Mouse (Mus musculus) liver (tissue): ENCODE data around the gene Naaladl2.

Experiments used
- DNase-seq: peaks from one replicate; pipeline ENCODE4 v3.0.0-alpha.2; 2020; ENCODE audit warnings: mixed read lengths

Gene Naaladl2

DNA sequence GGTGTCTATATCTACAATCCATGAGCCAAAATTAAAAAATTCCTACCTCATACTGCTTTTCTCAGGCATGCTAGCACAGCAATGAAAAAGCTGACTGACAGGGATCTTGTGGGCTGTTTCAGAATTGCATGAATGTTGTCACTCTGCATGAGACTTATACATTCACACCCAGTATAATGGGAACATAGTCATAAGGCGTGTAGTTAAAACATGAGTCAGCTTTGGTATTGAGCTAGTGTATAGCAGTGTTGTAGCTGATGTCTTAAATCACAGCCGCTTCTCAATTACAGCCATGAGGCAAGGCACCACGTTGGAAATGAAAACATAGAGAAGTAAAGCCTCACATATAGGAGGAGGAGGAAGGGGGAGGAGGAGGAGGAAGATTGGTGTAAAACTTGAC is 473.6 kb downstream of the Naaladl2 start:
- DNase-seq = no peak

- DNase-seq = no peak
These were observed 475.8 kb downstream of the Naaladl2 start for GRCm38 (mm10) chr3:24668052-24668916.

DNA sequence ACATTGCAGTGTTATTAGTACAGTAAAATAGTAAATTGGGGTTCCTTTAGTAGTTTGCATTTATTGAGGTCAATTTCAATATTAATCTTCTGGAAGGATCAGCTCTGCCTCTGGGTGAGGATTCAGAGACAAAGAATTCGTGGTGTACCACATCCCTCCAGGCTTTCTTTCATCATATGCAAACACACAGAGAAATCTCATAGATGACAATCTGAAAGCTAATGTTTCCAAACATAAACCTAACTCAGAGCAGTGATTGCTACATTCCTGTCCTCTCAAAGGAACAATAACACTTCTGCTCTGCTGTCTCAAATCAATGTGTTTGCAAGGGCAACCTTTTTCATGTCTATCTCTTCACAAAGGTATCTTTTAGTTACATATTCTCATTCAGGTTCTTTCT is 478.7 kb downstream of the Naaladl2 start:
- DNase-seq = no peak

- DNase-seq = no peak
These were observed 480.3 kb downstream of the Naaladl2 start for GRCm38 (mm10) chr3:24663749-24664148.

DNA sequence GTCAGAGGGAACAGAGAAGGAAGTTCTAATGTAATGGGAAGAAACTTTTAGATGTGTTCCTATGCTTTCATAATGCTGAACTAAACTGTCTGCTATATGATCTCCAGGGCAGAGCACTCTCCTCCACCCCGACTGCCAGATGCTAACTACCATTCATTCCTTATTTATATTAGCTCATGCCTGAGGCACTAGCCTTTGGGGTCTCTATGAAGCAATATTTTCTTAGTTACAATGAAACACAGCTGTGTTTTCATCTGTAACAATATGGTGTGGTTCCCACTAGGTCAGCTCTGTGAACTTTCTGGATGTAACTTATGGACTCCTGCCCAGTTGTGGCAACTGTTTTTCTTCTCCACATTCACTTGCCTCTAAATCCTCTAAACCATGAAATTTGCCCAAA is 514.0 kb downstream of the Naaladl2 start:
- DNase-seq = no peak

- no peak for DNase-seq
These were observed 538.6 kb downstream of the Naaladl2 start for GRCm38 (mm10) chr3:24605485-24605884.

GRCm38 (mm10) chr3:24604791-24605320 is 539.2 kb downstream of the Naaladl2 start:
- no peak for DNase-seq

- no peak for DNase-seq
These were observed 548.6 kb downstream of the Naaladl2 start for GRCm38 (mm10) chr3:24595447-24595846.

DNA sequence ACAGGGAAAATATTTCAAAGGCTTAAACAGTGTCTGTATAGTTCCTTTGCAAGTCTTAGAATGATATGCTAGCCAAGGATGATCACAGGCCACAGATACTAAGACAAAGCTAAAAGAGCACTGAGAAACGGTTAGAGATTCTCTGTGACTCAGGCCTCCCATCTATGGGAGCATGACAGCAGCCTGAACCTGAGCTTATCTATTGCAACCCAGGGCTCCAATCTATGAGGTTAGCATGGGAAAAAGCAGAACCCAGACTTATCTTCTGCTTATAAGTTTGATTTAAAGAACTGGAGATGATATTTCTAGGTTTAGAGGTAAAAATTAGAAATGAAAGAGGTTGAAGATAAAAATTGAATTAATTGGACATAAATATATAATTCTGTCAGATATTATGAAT is 587.4 kb downstream of the Naaladl2 start:
- DNase-seq = no peak

GRCm38 (mm10) chr3:24553701-24554100 is 590.4 kb downstream of the Naaladl2 start:
- DNase-seq = no peak

DNA sequence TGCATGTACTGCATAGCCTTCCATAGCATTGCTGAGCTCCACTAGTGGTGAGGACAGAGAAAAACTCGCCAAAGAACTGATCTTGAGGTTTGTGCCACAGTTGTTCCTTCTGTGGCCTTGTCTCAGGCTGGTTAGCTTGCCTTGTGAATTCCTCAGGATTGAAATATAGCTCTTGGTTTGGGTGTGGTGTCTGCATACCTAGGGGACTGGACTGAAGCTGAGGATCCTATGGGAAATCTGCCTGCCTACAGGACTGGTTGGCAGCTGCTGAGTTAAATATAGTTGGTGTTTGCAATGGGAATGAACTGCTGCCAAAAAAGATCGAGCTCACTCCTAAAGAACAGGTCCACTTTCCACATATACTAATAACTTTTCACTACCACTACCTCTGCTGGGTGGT is 591.4 kb downstream of the Naaladl2 start:
- DNase-seq = no peak

DNA sequence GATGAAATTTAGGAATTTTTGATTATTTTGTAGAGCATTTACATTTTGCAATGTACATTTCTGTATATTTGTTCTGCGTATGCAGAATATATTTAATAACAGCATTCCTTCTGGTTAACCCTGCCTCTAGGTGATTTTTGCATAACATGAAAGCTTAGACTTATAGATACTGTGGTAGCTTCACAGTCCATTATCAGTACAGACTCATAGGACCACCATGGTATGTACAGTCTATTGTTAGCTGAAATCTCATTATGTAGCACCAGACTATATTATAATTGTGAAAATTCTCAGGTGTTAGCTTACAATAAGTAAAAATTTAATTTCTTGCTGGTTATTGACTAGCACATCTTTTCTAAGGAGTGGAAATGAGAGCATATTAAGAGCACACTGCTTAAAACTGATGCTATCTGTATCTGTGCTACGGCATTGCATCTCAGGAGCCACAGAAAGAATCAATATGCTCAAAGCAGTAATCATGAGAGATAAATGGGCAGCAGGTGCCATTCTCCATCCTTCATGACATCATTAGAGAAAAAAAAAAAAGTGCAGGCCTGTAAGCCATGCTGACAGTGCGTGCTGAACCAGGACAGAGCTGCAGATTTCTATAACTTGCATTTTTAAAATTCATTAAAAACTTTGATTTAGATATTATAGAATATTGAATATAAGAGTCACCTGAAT is 610.1 kb downstream of the Naaladl2 start:
- DNase-seq = no peak

- no peak for DNase-seq
These were observed 629.1 kb downstream of the Naaladl2 start for GRCm38 (mm10) chr3:24514918-24515317.

DNA sequence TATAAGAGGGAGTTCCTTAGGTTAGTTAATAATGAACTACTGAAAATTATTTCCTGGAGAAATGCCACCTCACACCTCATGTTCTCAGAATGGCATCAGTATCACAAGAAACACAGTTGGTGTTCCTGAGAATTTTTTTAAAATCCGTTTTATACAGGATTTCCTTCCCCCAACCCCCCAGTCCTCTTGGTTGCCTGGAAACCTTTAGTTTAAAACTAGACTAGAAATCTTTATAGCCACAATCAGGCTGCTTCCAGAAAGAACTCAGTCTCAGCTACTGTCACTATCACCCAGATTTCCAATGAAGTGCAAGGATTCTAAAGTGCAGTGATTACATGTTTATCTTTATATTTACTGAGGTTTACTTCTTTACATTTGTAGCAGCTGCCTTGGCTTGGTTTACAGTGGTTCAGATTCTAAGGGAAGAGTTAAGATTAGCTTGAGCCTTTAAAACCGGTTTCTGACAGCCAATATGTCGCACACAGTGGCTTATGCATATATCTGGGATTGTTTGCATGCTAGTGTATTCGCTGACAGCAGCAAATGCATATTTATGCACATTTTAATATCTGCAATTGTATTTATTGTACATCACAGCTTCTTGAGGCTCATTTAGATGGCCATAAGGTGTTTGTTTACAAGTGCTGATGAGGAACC is 657.5 kb downstream of the Naaladl2 start:
- no peak for DNase-seq

DNA sequence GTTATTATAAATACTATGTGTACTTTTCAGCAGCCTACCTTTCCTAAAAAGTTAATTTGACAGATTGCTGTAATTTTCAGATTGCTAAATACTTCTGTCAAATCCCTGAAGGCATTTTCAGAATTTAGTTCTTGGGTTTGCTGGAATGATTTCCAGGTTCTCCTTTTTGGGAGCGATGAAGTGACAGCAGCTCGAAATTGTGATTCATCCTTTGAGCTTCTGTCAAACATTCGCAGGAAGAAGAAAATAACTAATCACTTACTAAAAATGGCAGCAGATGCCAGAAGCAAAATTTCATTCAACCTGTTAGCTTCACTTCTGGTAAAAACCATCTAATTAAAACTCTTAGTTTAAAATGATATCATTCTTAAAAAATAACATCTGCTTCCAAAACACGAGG is 680.1 kb downstream of the Naaladl2 start:
- no peak for DNase-seq

DNA sequence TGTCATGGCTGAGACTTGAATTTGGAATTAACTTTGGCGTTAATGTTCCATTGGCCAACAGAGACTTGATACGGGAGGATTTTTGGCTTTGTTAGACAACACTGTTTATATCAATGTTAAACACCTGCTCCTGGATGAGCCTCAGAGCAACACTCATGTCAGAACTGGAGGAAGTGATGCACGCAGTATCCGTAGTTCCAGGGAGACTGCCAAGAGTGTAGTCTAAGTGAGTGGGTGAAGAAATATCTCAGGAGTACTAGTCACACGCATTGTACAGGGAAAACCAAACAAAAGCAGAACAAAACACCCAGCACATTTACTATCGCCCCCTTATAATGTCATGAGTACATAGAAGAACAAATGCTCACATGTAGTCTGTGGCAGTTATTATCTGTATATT is 703.4 kb downstream of the Naaladl2 start:
- no peak for DNase-seq

- DNase-seq = no peak
These were observed 711.3 kb downstream of the Naaladl2 start for GRCm38 (mm10) chr3:24432761-24433160.

DNA sequence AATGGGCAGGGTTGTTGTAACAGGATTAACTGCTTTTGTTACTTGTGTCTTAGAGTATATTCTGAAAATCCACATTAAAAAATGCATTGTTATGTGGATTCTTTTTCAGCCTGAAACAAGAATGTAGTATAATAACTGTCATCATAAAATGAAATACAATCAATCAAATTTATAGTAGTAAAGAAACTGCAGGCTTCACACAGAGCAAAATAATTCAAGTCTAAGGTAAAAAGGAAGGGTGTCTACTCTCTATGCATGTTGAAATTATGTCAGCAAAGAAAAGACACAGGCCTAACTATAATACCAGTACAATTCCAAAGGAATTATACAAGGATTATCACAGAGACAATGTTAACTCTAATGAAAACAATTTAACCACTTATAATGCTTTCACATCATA is 752.3 kb downstream of the Naaladl2 start:
- DNase-seq = no peak

- no peak for DNase-seq
These were observed 752.8 kb downstream of the Naaladl2 start for GRCm38 (mm10) chr3:24391311-24391710.

DNA sequence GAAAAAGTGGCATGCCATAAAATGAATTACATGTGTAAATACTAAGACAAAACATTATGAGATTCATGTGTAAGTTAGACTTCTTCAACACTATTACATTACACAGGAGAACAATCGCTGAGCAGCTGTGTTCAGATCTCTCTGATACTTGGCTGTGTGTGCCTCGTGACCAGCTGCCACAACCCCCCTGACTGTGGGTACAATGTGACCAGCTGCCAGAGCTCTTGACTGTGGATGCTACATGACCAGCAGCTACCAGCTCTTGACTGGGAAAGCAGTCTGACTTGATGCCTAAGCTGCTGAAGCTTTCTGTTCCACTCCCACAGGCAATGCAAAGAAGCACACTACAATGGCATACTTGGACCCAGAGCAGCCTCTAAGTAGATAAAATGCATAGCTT is 789.1 kb downstream of the Naaladl2 start:
- DNase-seq = no peak

GRCm38 (mm10) chr3:24321489-24322405 is 822.3 kb downstream of the Naaladl2 start:
- DNase-seq = no peak

GRCm38 (mm10) chr3:24314658-24315297 is 829.3 kb downstream of the Naaladl2 start:
- no peak for DNase-seq
